Mouse (Mus musculus) left cerebral cortex, postnatal 4 days (tissue): ENCODE measurements around the gene Cdk9. TPM values are rescaled to one million over a fixed set of nuclear protein-coding genes. Genes with fewer than 3 reads are reported as not detected.
A peak's percentile ranks its signal among the peaks of the same experiment; 100 is the strongest.

Experiments
- DNase-seq: peaks from one replicate; pipeline ENCODE4 v3.0.0-alpha.2; 2022
- intact Hi-C: fragments of 180-260 bp; cut with DNase I; formaldehyde crosslinking; loops from one replicate; pipeline ENCODE4 v1.15.1; 2025
- total RNA-seq, 2 experiments: library from RNA; stranded (reverse); gene quantifications; 2 replicates each; pipeline ENCODE4 v1.2.3; 2021

Cdk9 gene
- 10 to 100 TPM; 87.8 to 88.0 TPM for total RNA-seq

DNA sequence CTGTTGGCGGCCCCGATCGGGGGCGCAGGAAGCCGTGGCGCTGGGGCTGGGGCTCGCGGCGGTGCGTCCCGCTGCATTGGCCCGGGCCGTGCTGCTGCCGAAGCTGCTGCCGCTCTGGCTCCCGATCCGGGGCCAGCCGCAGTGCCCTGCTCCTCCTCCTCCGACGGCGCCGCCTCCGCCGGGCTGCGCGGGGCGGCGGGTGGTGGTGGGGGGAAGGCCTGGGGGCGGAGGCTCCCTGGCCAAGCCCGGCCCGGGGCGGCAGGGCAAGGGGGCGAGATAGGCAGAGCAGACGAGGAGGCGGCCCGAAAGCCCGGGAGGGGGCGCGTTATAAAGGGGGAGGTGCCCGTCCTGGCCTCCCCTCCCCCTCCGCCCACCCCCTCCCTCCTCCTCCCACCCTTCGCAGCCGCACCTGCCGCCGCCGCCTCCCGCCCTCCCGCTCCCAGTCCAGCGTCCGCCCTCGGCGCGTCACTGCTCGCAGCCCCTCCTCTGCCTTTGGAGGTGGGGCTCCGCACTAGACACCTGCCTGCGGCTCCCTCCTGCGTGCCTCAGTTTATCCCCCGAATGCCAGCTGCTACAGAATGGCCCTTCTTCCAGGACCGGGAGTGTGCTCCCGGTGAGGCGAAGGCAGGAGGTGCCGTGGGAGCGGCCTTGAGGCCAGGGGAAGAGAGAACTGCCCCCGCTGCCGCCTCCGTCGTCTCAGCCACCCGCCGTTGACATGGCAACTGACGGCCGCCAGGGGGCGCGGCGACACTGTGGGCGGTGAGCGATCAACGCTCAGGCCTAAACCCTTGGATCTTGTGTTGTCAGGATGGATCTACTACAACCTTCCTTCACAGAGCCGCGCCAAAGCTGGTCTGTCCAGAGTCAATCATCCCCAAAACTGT is at the start of gene Cdk9:
Cdk9 (minus strand) TSS at position 143 of the 884 bp plus-strand sequence.
- DNase-seq: peak; percentile 94
- intact Hi-C loops: loop anchor here (2.0 to 5.0 kb wide), 2 partner anchors 44 to 134 kb away; partner anchors contain the start of genes Stxbp1 and Tor2a

DNA sequence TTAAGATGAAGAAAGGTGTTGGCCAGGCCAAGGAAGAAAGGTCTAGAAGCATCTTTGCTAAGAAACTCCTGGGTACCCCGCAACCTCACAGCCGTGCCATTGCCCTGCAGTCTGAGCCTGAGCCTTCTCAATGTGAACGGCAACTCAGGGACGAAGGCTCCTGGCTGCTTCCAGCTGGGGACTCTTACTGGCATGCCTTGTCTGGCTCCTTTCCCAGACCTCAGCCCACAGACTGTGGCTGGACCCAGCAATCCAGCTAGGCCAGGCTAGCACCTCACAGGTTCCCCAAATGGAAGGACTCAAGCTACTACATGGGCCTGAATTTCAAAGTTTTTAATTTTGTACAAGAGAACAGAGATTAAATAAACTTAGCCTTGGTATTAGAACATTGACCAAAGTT is 49.0 kb upstream of the Cdk9 start:
- DNase-seq: peak; percentile 49

DNA sequence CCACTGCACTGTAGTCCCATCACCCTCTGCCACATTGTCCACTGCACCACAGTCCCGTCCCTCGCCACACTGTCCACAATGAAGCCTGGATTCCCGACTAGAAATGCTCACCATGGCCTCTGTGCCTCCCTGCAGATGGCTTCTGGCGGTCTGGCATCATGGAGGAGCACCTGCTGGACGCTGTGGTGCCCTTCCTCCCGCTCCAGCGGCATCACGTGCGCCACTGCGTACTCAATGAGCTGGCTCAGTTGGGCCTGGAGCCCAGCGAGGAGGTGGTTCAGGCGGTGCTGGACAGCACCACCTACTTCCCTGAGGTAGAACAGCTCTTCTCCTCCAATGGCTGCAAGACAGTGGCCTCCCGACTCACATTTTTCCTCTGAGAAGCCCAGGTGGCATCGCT is 48.5 kb upstream of the Cdk9 start:
- DNase-seq: peak; percentile 40
- intact Hi-C loops: no loop called here

More for the DNA sequence above, 49.0 kb upstream of the Cdk9 start:
- intact Hi-C loops: no loop called here

DNA sequence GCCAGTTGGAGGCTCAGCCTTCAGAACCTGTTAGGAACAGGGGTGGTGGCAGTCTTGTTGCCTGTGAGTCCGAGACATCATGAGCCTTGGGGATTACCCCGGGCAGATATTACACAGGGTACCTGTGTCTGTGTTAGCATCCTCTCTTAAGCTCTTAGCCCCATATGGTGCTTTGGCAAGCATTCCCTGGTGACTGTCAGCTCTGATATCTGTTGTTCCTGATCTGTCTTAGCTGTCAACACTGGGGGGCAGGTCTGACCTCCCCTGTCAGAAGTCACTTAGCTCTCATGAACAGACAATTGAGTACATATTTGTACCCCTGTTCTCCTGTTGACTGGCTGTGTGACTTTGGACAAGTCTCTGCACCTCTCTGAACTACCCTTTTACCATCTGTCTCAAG is 46.1 kb upstream of the Cdk9 start:
- intact Hi-C loops: no loop called here
- DNase-seq: no peak

- intact Hi-C loops: no loop called here
- DNase-seq: no peak
Observed at GRCm38 (mm10) chr2:32758503-32758902, 45.6 kb upstream of the Cdk9 start.

GRCm38 (mm10) chr2:32757056-32757845 is 44.4 kb upstream of the Cdk9 start, which contains the start of gene Tor2a:
Tor2a (plus strand) TSS chr2:32757234.
- intact Hi-C loops: loop anchor here (2.0 kb wide), 1 partner anchor 44 kb away; the partner anchor contains the start of gene Cdk9
- DNase-seq: peak; percentile 98

DNA sequence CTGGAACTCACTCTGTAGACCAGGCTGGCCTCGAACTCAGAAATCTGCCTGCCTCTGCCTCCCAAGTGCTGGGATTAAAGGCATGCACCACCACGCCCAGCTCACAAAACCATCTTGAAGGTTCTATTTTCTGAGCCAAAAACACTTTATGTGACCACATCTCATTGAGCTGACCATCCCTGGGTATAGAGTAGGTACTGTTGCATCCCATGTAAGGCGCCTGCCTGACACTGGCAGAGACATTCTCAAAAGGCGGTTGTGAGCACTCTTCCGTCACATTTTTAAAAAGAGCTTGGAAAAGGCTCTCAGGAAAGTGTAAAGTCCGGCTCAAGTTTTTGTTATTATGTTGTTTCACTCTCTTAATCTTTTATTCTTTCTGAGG is 43.8 kb upstream of the Cdk9 start:
- intact Hi-C loops: loop anchor here (2.0 kb wide), 1 partner anchor 44 kb away; the partner anchor contains the start of gene Cdk9
- no peak for DNase-seq

GRCm38 (mm10) chr2:32752181-32752580 is 39.3 kb upstream of the Cdk9 start:
- no peak for DNase-seq
- intact Hi-C loops: no loop called here

GRCm38 (mm10) chr2:32751665-32752033 is 38.8 kb upstream of the Cdk9 start:
- intact Hi-C loops: no loop called here
- DNase-seq: no peak

DNA sequence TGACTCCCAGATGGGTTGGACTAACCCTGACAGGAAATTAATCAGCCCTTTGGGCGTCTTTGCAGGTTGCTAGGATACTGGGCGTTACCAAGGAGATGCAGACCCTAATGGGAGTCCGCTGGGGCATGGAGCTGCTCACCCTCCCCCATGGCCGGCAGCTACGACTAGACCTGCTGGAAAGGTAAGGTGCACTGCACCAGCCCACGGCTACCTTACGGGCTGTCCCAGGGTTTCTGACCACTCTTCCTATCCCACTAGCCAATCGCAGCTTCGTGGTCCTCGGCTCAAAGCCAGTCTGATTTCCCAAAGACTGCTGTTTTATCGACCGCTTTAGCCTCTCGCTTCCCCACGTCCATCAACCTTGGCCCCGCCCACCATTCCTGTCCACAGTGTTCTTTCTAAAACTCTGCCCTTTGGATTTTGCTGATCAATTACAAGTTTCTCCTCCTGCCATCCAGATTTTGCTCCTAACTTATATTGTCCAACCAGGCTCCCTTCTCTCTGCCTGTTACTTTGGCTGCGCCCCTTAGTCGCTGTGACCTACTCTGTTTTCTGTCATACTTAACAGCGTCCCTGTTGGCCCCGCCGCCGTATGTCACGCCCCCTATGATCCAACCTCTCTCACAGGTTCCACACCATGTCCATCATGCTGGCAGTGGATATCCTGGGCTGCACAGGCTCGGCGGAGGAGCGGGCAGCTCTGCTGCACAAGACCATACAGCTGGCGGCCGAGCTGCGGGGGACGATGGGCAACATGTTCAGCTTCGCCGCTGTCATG is 38.2 kb upstream of the Cdk9 start:
- peak; percentile 56 for DNase-seq
- intact Hi-C loops: no loop called here

DNA sequence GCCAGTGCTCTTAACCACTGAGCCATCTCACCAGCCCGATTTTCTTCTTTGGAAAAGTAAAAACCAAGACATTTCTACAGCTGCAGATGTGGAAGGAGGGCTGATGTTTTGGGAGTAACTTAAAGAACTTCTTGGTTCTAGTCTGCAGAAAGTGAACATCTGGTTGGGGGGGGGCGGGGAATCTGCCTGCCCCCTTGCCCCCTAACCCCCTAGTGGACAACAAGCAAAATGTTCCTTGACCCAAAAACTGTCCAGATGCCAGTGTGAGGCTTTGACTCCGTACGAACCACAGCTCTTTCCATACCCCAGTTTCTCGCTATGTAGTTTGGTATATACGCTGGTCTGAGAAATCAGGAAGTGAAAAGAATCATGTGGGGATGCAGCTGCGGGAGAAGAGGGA is 37.3 kb upstream of the Cdk9 start:
- DNase-seq: no peak
- intact Hi-C loops: no loop called here

DNA sequence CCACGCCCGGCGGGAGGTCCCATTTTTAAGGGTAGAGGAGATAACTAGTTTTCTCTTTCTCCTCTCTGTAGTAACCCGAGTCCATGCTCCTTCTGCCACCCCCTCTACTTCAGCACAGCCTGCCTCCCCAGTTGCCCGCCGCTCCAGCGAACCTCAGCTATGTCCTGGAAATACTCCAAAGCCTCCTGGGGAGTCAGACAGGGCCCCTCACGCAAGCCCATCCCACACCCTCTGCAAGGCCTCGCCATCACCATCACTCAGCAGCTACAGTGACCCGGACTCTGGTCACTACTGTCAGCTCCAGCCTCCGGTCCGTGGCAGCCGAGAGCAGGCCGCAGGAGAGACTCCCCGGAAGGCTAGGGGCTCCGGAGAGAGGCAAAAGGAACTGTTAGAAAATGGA is 36.2 kb upstream of the Cdk9 start:
- DNase-seq: no peak
- intact Hi-C loops: no loop called here

- intact Hi-C loops: no loop called here
- DNase-seq: no peak
Observed at GRCm38 (mm10) chr2:32744272-32744982, 31.6 kb upstream of the Cdk9 start.

DNA sequence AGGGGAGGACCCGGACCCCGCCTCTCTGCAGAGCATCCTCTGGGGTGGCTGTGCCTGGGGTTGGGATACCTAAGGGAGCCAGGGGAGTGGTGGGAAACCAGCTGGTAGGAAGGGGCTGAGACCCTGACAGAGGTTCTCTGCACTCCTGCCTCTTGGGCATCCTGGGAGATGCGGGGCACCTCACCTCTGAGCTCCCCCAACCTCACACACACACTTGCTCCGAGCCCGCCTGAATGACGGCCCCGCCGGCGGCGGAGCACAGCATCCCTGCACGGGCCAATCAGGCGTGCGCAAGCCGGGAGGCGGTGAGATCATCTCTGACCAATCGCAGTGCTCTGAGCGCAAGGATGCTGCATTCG is 29.3 kb upstream of the Cdk9 start:
- DNase-seq: peak; percentile 81
- intact Hi-C loops: no loop called here

GRCm38 (mm10) chr2:32741273-32742172 is 28.6 kb upstream of the Cdk9 start:
- intact Hi-C loops: no loop called here
- DNase-seq: peak; percentile 81

DNA sequence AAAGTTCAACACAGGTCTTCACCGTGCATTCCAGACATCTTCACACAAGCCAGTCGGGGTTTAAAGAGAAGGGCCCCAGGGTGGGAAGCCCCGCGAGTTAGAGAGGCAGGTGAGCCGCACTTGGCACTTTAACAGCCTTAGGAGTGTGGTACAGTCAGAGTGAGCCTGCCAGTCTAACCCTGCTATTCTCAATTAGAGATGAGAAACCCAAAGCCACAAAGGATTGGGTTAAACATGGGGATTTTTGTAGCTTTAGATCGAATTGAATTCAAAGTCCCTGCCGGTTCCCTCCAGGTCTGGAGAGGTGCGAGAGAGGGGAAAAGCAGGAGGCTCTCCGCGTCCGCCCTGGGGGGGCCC is 28.0 kb upstream of the Cdk9 start, which contains the start of gene 6330409D20Rik:
6330409D20Rik (minus strand) TSS at position 101 of the 357 bp plus-strand sequence.
- intact Hi-C loops: no loop called here
- DNase-seq: no peak

DNA sequence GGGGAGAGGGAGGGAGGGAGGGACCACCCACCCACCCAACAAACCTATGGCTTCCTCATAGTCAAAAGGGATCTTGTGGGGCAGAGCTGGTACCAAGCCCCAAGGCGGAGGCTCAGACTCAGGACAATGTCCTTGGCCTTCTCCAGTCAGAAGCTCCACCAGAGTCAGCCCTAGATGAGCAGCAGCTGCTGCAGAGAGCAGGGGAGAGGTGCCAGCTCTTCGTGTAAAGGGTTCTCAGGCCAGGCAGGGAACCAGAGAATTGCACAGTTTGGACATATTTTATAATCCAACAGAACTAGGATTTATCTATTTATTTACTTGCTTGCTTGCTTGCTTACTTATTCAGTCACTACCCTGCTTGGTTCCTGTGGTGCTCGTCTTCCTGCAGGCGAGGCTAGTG is 26.4 kb upstream of the Cdk9 start:
- intact Hi-C loops: no loop called here
- no peak for DNase-seq

DNA sequence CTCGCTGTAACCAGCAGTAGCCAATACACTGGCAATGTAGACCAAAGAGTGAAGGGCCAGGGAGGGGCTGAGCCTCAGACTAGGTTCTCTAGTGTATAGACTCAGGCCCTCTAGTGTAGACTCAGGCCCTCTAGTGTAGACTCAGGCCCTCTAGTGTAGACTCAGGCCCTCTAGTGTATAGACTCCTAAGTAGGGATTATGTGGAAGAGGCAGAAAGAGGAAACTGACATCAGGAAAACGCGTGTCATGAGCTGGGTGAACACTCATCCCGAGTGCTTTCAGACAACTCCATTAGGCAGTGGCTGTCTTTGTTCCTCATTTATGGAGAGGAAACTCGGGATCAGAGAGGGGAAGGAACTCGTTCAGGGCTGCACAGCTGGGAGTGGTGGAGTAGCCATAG is 24.1 kb upstream of the Cdk9 start:
- intact Hi-C loops: no loop called here

DNA sequence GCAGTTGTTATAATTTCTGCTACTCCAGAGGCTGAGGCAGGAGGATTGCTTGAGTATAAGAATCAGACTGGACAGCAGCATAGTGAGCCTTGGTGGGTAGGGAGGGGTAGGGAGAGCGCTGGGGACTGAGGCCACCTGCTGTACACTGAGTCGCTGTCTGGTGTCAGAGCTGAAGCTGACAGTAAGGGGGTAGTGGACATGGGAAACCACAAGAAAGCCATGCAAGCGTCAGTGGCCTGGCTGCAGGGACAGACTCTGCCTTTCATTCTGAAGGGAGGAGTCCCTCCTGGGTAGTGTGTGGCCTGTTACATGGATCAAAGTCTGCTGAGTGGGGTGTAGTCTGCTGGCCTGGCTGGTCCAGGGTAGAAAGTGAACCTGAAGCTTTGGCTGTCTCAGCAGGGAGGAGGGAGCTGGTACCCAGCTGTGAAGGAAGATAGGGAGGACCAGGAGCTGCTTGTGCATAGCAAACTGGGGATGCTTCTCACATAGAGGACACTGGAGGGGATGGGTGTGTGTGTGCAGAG is 23.5 kb upstream of the Cdk9 start:
- intact Hi-C loops: no loop called here
- DNase-seq: no peak

More for the DNA sequence above, 24.1 kb upstream of the Cdk9 start:
- DNase-seq: no peak
